Mouse (Mus musculus) liver, embryonic 14.5 days (tissue): ENCODE data around the gene Xdh.

Experiments used
- CTCF ChIP-seq: IDR thresholded peaks from 2 replicates; pipeline ENCODE4 v1.5.1; 2016; ENCODE audit warnings: antibody characterized with exemption, low read depth, control low read depth
- EP300 ChIP-seq: IDR thresholded peaks from 2 replicates; pipeline ENCODE4 v1.6.1; 2016; ENCODE audit warnings: antibody characterized with exemption, low read depth

DNA sequence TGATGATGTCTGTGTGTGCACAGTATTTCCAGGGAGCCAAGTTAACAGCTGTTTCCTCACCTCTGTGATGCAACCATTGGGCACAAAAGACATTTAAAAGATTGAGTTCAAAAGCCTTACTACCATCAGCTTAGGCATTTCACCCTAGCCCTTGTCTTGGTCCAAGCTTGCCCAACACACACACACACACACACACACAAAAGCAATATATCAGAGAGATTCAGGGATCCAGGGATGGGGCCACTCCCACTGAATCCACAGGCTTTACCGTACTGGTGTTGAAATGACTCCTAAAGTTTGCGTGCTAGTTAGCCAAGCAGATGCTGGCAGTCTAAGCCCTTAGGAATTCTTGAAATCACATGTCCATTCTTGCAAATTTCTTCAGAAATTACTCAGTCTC lies 1.2 kb downstream of the Xdh start:
- TF ChIP-seq EP300 (no peak), CTCF (no peak)
